Mouse (Mus musculus) small intestine, adult 2 months (tissue): ENCODE results near the gene Atp8b4. TPM values are rescaled to one million over a fixed set of nuclear protein-coding genes. Genes with fewer than 3 reads are reported as not detected.
A peak's percentile ranks its signal among the peaks of the same experiment; 100 is the strongest.

Experiments used
- H3K27ac ChIP-seq: fragments of 200-500 bp; 2 replicates; pipeline ENCODE4 v1.5.1; 2012; ENCODE audit warnings: low read depth, low read length, control low read depth, inconsistent platforms; ENCODE audit not compliant: insufficient read depth
- H3K27me3 ChIP-seq: fragments of 200-500 bp; 2 replicates; pipeline ENCODE4 v1.6.1; 2012; ENCODE audit warnings: mild to moderate bottlenecking, moderate library complexity, low read length, inconsistent platforms; ENCODE audit not compliant: control insufficient read depth, insufficient read depth
- H3K36me3 ChIP-seq: fragments of 200-500 bp; 2 replicates; pipeline ENCODE4 v1.6.1; 2012; ENCODE audit warnings: mild to moderate bottlenecking, low read length, control low read depth, inconsistent platforms; ENCODE audit not compliant: control insufficient read depth, insufficient read depth
- H3K4me1 ChIP-seq: fragments of 200-500 bp; 2 replicates; pipeline ENCODE4 v1.6.1; 2012; ENCODE audit warnings: low read length, inconsistent platforms, mixed read lengths; ENCODE audit not compliant: control insufficient read depth, insufficient read depth, insufficient read length
- H3K4me3 ChIP-seq: fragments of 200-500 bp; 2 replicates; pipeline ENCODE4 v1.5.1; 2012; ENCODE audit warnings: low read depth, mild to moderate bottlenecking, control low read depth, inconsistent platforms, low read length, moderate library complexity
- CTCF ChIP-seq: fragments of 200-500 bp; IDR thresholded peaks from 2 replicates; pipeline ENCODE4 v1.5.1; 2012; ENCODE audit warnings: low read depth, mild to moderate bottlenecking, control low read depth, inconsistent platforms, low read length, moderate library complexity, mixed read lengths; ENCODE audit not compliant: insufficient replicate concordance, insufficient read length; ENCODE audit errors: extremely low read depth
- POLR2A ChIP-seq: fragments of 200-500 bp; IDR thresholded peaks from 2 replicates; pipeline ENCODE4 v1.6.1; 2012; ENCODE audit warnings: low read depth, mild to moderate bottlenecking, control low read depth, inconsistent platforms, low read length, moderate library complexity
- WGBS: fragments of 180-500 bp; shearing (Covaris S2); methylation state at CpG from one replicate; pipeline ENCODE4 v1.1.7; 2018; 5-methylcytosine and 5-hydroxymethylcytosine counted together
- polyA plus RNA-seq: library from polyadenylated mRNA; depleted of rRNA; stranded (reverse); fragments of >200 nt; gene quantifications from 2 replicates; pipeline ENCODE4 v1.2.3, GENCODE M21; 2012

Gene Atp8b4
- polyA plus RNA-seq, 1 experiment: 0.09 TPM

GRCm38 (mm10) chr2:126341521-126341920 is 159.0 kb downstream of the Atp8b4 start:
- no peaks in the 10 kb centered on the region for H3K4me1 ChIP-seq
- no peak overlapping the region for H3K4me3 ChIP-seq
- TF ChIP-seq CTCF: no peak
- no peak for TF ChIP-seq POLR2A
- H3K27me3 ChIP-seq: no peaks in the 10 kb centered on the region
- 83% methylated on average over 8 of the region's 8 CpGs for WGBS
- no peak overlapping the region for H3K27ac ChIP-seq
- H3K36me3 ChIP-seq: no peaks in the 10 kb centered on the region

DNA sequence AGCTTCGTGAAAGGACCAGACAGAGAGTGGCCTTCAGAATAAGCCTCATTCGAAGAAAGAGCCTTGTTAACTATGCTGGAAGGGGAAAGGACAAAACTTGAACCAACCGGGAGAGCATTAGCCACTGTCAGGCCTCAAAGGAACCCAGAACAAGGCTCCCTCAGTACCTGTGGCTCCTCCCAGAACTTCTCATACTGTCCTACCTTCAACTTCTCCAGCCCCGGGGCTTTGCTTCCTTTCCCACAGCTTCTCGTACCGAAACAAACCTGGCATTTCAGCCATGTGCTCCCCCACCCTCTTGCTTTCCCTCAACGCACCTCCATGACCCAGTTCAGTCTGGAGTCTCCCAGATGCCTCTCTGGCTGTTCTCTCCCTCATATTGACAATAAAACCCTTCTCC is 160.3 kb downstream of the Atp8b4 start:
- Histone ChIP-seq H3K27me3 (no peaks in the 10 kb centered on the region), H3K4me3 (no peak overlapping the region), H3K4me1 (no peaks in the 10 kb centered on the region), H3K27ac (0 out of 2 replicates have a peak overlapping the region, but pooled peaks have one; percentile 22), H3K36me3 (no peaks in the 10 kb centered on the region)
- TF ChIP-seq CTCF: no peak
- no peak for TF ChIP-seq POLR2A
- 77% methylated on average over 7 of the region's 7 CpGs for WGBS

- TF ChIP-seq CTCF (no peak), POLR2A (no peak)
- Histone ChIP-seq H3K27me3 (no peaks in the 10 kb centered on the region), H3K4me1 (no peaks in the 10 kb centered on the region), H3K36me3 (no peaks in the 10 kb centered on the region), H3K4me3 (no peak overlapping the region), H3K27ac (no peak overlapping the region)
- WGBS: 78% methylated on average over 8 of the region's 8 CpGs
Measured at GRCm38 (mm10) chr2:126339516-126339915, 161.0 kb downstream of the Atp8b4 start.

GRCm38 (mm10) chr2:126337143-126337542 is 163.3 kb downstream of the Atp8b4 start:
- no peaks in the 10 kb centered on the region for H3K4me1 ChIP-seq
- no peak overlapping the region for H3K4me3 ChIP-seq
- H3K36me3 ChIP-seq: no peaks in the 10 kb centered on the region
- no peaks in the 10 kb centered on the region for H3K27me3 ChIP-seq
- TF ChIP-seq CTCF (no peak), POLR2A (no peak)
- H3K27ac ChIP-seq: no peak overlapping the region
- 68% methylated on average over 5 of the region's 5 CpGs for WGBS

DNA sequence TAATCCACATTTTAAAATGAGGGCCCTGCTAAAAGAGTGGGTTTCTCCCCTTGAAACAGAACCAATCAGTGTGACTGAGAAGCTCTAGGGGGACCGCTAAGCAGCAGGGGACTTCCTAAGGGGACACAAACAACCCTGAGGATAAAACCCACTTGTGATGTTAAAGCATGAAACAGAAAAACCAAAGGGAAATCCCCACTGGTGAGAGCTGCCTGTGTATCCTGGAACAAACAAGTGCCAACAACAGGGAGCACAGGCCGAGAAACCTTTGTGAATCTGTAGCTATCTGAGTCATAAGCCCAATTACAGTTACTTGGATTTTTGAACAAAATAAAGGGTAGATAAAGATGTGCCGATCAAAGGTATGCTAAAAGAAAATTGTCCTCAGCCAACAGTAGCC is 168.7 kb downstream of the Atp8b4 start:
- no peaks in the 10 kb centered on the region for H3K27me3 ChIP-seq
- no peaks in the 10 kb centered on the region for H3K4me1 ChIP-seq
- H3K36me3 ChIP-seq: no peaks in the 10 kb centered on the region
- TF ChIP-seq POLR2A: no peak
- no peak for TF ChIP-seq CTCF
- H3K27ac ChIP-seq: no peak overlapping the region
- H3K4me3 ChIP-seq: no peak overlapping the region
- WGBS: 92% methylated on average over 3 of the region's 3 CpGs

DNA sequence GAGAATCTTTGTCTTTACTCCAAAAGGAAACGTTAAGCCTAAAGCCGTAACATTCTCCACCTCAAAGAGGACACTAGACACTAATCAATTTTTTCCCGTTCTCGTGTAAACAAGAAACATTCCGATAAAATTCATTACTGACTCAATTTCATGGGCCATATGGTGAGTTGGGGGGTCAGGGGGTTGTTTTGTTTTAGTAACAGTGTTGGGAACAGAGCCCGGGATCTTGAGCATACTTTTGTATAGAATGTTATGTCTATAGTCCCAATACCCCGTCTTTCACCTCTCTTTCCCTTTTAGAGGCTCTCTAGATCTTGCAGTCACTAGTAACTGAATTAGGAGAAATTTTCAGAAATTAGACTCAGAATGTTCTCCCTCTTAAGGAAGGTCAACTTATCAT is 177.3 kb downstream of the Atp8b4 start:
- H3K27me3 ChIP-seq: no peaks in the 10 kb centered on the region
- H3K4me1 ChIP-seq: no peaks in the 10 kb centered on the region
- H3K36me3 ChIP-seq: no peaks in the 10 kb centered on the region
- no peak overlapping the region for H3K4me3 ChIP-seq
- no peak for TF ChIP-seq POLR2A
- 70% methylated on average over 7 of the region's 7 CpGs for WGBS
- H3K27ac ChIP-seq: no peak overlapping the region

- H3K4me1 ChIP-seq: no peaks in the 10 kb centered on the region
- no peaks in the 10 kb centered on the region for H3K36me3 ChIP-seq
- H3K27me3 ChIP-seq: no peaks in the 10 kb centered on the region
- no peak overlapping the region for H3K4me3 ChIP-seq
- WGBS: 86% methylated on average over 15 of the region's 15 CpGs
- H3K27ac ChIP-seq: no peak overlapping the region
- TF ChIP-seq CTCF (no peak), POLR2A (no peak)
Measured at GRCm38 (mm10) chr2:126322631-126323031, 177.8 kb downstream of the Atp8b4 start.

DNA sequence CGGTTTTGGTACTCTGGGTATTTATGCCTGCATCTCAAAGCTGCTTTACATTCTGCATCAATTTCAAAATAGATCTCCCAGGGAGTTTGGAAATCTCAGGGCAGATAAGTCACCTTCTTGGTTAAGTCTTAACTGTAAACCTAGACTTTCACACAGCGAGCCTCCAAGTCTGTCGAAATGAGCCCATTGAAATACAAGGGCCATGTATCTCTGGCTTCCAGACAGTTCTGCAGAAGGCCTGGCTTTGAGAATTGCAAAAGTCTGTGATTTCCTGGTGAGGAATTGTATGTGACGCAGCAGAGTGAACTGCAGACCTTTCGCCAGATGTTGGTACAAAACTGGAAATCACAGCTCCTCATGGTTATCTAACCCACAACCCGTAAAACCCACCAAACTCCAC is 182.4 kb downstream of the Atp8b4 start:
- TF ChIP-seq CTCF (no peak), POLR2A (no peak)
- WGBS: 92% methylated on average over 6 of the region's 6 CpGs
- H3K4me1 ChIP-seq: no peaks in the 10 kb centered on the region
- H3K27me3 ChIP-seq: no peaks in the 10 kb centered on the region
- no peak overlapping the region for H3K27ac ChIP-seq
- no peak overlapping the region for H3K4me3 ChIP-seq
- no peaks in the 10 kb centered on the region for H3K36me3 ChIP-seq
